Mouse (Mus musculus) brain, embryonic 14.5 days (tissue): Measurements from ENCODE around the gene Focad.

ENCODE experiments used
- CTCF ChIP-seq: fragments of 200-500 bp; IDR thresholded peaks from 2 replicates; pipeline ENCODE4 v1.5.1; 2012; ENCODE audit warnings: inconsistent platforms, mild to moderate bottlenecking, moderate library complexity, borderline replicate concordance; ENCODE audit not compliant: insufficient read depth, insufficient read length; ENCODE audit errors: extremely low read depth
- POLR2A ChIP-seq: fragments of 200-500 bp; IDR thresholded peaks from 2 replicates; pipeline ENCODE4 v1.6.1; 2012; ENCODE audit warnings: mild to moderate bottlenecking, inconsistent platforms, borderline replicate concordance; ENCODE audit not compliant: poor library complexity, insufficient read depth, insufficient read length, severe bottlenecking; ENCODE audit errors: extremely low read depth

GRCm38 (mm10) chr4:88437917-88438316 lies 343.5 kb downstream of the Focad start:
- no peak for TF ChIP-seq CTCF
- TF ChIP-seq POLR2A, result no peak
